Mouse (Mus musculus) activated CD4-positive, CD25-positive, alpha-beta regulatory T cell (primary cell): Measurements from ENCODE around the gene Vmn1r100. TPM values are rescaled to one million over a fixed set of nuclear protein-coding genes. Genes with fewer than 3 reads are reported as not detected.

ENCODE experiments used
- polyA plus RNA-seq, 2 experiments: library from polyadenylated mRNA; unstranded; fragments of 100-300 nt; shearing (Covaris generic); gene quantifications; one replicate each; pipeline ENCODE4 v1.2.1; 2017

The Vmn1r100 gene
- polyA plus RNA-seq, result not detected

GRCm38 (mm10) chr7:20417642-20418041 is at the start of gene Vmn1r100:
Gene Vmn1r100, plus strand, starts transcription at chr7:20417942.

GRCm38 (mm10) chr7:20375310-20375709 is 42.4 kb upstream of the Vmn1r100 start, which contains the start of gene Gm5728:
Gene Gm5728, minus strand, starts transcription at chr7:20375410.

GRCm38 (mm10) chr7:20442493-20442892 is 24.8 kb downstream of the Vmn1r100 start, which contains the start of gene Vmn1r101:
Gene Vmn1r101, minus strand, starts transcription at chr7:20442593.

Other genes with a start within 250 kb of the Vmn1r100 start
- gene Vmn1r94, start 249.6 kb upstream of the Vmn1r100 start, polyA plus RNA-seq, result not detected
- gene Vmn1r95, start 224.2 kb upstream of the Vmn1r100 start, polyA plus RNA-seq, result not detected
- not detected for gene Gm6164, start 212.3 kb upstream of the Vmn1r100 start, polyA plus RNA-seq
- gene Gm4498, start 184.1 kb upstream of the Vmn1r100 start, polyA plus RNA-seq, result not detected
- under 1 TPM in 1 of 2 experiments, not detected in 1; 0.36 TPM for gene Gm5890, start 155.1 kb upstream of the Vmn1r100 start, polyA plus RNA-seq
- not detected for gene Gm4133, start 83.9 kb upstream of the Vmn1r100 start, polyA plus RNA-seq
- not detected for gene Gm5728, start 42.5 kb upstream of the Vmn1r100 start, polyA plus RNA-seq
- not detected for gene Vmn1r101, start 24.7 kb downstream of the Vmn1r100 start, polyA plus RNA-seq
- not detected for gene Gm10670, start 57.0 kb downstream of the Vmn1r100 start, polyA plus RNA-seq
- not detected for gene Vmn1r103, start 92.6 kb downstream of the Vmn1r100 start, polyA plus RNA-seq
- not detected for gene Vmn1r104, start 115.9 kb downstream of the Vmn1r100 start, polyA plus RNA-seq
- gene Gm5726, start 127.8 kb downstream of the Vmn1r100 start, polyA plus RNA-seq, result not detected
- not detected for gene Gm4141, start 158.3 kb downstream of the Vmn1r100 start, polyA plus RNA-seq
- under 1 TPM in 1 of 2 experiments, not detected in 1; 0.36 TPM for gene Gm4513, start 181.1 kb downstream of the Vmn1r100 start, polyA plus RNA-seq